Mouse (Mus musculus): ENCODE data around the gene Ppp1r11. TPM values are rescaled to one million over a fixed set of nuclear protein-coding genes. Genes with fewer than 3 reads are reported as not detected.
"Not testable (repeated sequence)": the region's sequence is repeated elsewhere in the genome, so short reads cannot be mapped to it uniquely, and the experiment has no call there.

The Ppp1r11 gene
- 111 and 122 TPM in 2 replicates for polyA plus RNA-seq (2016; fragmentation: Nextera tagmentation; extraction: Ambion mirVana)

- Histone ChIP-seq H3K27me3 (peaks cover 17% of the 10 kb centered on the region), H3K4me3 (peak within 1 kb of the TSS; percentile 73), H3K9me3 (no peaks in the 10 kb centered on the region), H3K27ac (peak within 1 kb of the TSS; percentile 70; the same call in 1 of the 2 replicates), H3K36me3 (peaks cover 16% of the 10 kb centered on the region), H3K4me1 (0 out of 2 replicates have a peak, but pooled peaks cover 5% of the 10 kb centered on the region), H3K9ac (peak within 1 kb of the TSS; percentile 68), H3K4me2 (replicated peaks) (peak within 1 kb of the TSS; percentile 77)
- peak; percentile 95 for ATAC-seq (ENCODE audit: insufficient number of reproducible peaks, insufficient read depth, low FRiP score, low TSS enrichment)
- WGBS, result 3% methylated on average over 36 of the region's 36 CpGs
Measured at GRCm38 (mm10) chr17:36950981-36951947, at the start of gene Ppp1r11. Gene Ppp1r11, minus strand, starts transcription at chr17:36951741.

- Histone ChIP-seq H3K9ac (no peak within 1 kb of the TSS), H3K9me3 (no peaks in the 10 kb centered on the region)
Measured at GRCm38 (mm10) chr17:37000863-37001262, 49.3 kb upstream of the Ppp1r11 start, which contains the start of gene Zfp57. Gene Zfp57, plus strand, starts transcription at chr17:37001163.

GRCm38 (mm10) chr17:36998477-36998876 lies 46.9 kb upstream of the Ppp1r11 start:
- H3K9ac ChIP-seq, result no peak overlapping the region
- no peak overlapping the region for H3K4me2 ChIP-seq (replicated peaks)
- no peak overlapping the region for H3K4me3 ChIP-seq
- no peak for ATAC-seq (ENCODE audit: insufficient number of reproducible peaks, insufficient read depth, low FRiP score, low TSS enrichment)
- no peaks in the 10 kb centered on the region for H3K9me3 ChIP-seq
- H3K27ac ChIP-seq, result no peak overlapping the region
- 0 out of 2 replicates have a peak, but pooled peaks cover 2% of the 10 kb centered on the region for H3K4me1 ChIP-seq
- 59% methylated on average over 2 of the region's 2 CpGs for WGBS
- no peaks in the 10 kb centered on the region for H3K36me3 ChIP-seq
- no peaks in the 10 kb centered on the region for H3K27me3 ChIP-seq

More at GRCm38 (mm10) chr17:37000863-37001262, 49.3 kb upstream of the Ppp1r11 start, which contains the start of gene Zfp57:
- WGBS, result 96% methylated on average over 7 of the region's 7 CpGs
- Histone ChIP-seq H3K4me1 (0 out of 2 replicates have a peak, but pooled peaks cover 8% of the 10 kb centered on the region), H3K4me2 (replicated peaks) (peak within 1 kb of the TSS; percentile 78), H3K36me3 (peaks cover 14% of the 10 kb centered on the region), H3K27ac (0 out of 2 replicates have a peak within 1 kb of the TSS, but pooled peaks have one; percentile 23), H3K4me3 (peak within 1 kb of the TSS; percentile 72), H3K27me3 (no peaks in the 10 kb centered on the region)
- no peak for ATAC-seq (ENCODE audit: insufficient number of reproducible peaks, insufficient read depth, low FRiP score, low TSS enrichment)

- no peaks in the 10 kb centered on the region for H3K9me3 ChIP-seq
- no peak overlapping the region for H3K4me3 ChIP-seq
- no peaks in the 10 kb centered on the region for H3K36me3 ChIP-seq
- H3K4me1 ChIP-seq, result 0 out of 2 replicates have a peak, but pooled peaks cover 2% of the 10 kb centered on the region
- no peak overlapping the region for H3K9ac ChIP-seq
- WGBS, result 26% methylated on average over 7 of the region's 7 CpGs
- no peaks in the 10 kb centered on the region for H3K27me3 ChIP-seq
- no peak overlapping the region for H3K4me2 ChIP-seq (replicated peaks)
- no peak overlapping the region for H3K27ac ChIP-seq
- no peak for ATAC-seq (ENCODE audit: insufficient number of reproducible peaks, insufficient read depth, low FRiP score, low TSS enrichment)
Measured at GRCm38 (mm10) chr17:36997033-36997735, 45.6 kb upstream of the Ppp1r11 start.

- 59% methylated on average over 3 of the region's 3 CpGs for WGBS
- no peak overlapping the region for H3K4me2 ChIP-seq (replicated peaks)
- ATAC-seq (ENCODE audit: insufficient number of reproducible peaks, insufficient read depth, low FRiP score, low TSS enrichment), result no peak
Measured at GRCm38 (mm10) chr17:36995448-36995847, 43.9 kb upstream of the Ppp1r11 start.

GRCm38 (mm10) chr17:36994528-36994927 lies 43.0 kb upstream of the Ppp1r11 start:
- whole genome bisulfite sequencing, result 80% methylated on average over 2 of the region's 2 CpGs
- Histone ChIP-seq H3K9me3 (no peaks in the 10 kb centered on the region), H3K27ac (no peak overlapping the region), H3K4me2 (replicated peaks) (no peak overlapping the region), H3K36me3 (no peaks in the 10 kb centered on the region), H3K27me3 (peaks cover under 1% of the 10 kb centered on the region; the same call in 1 of the 2 replicates), H3K4me3 (no peak overlapping the region), H3K9ac (no peak overlapping the region), H3K4me1 (0 out of 2 replicates have a peak, but pooled peaks cover 2% of the 10 kb centered on the region)
- ATAC-seq (ENCODE audit: insufficient number of reproducible peaks, insufficient read depth, low FRiP score, low TSS enrichment), result no peak

More at GRCm38 (mm10) chr17:36995448-36995847, 43.9 kb upstream of the Ppp1r11 start:
- Histone ChIP-seq H3K9me3 (no peaks in the 10 kb centered on the region), H3K27ac (no peak overlapping the region), H3K4me3 (no peak overlapping the region), H3K4me1 (0 out of 2 replicates have a peak, but pooled peaks cover 2% of the 10 kb centered on the region), H3K27me3 (no peaks in the 10 kb centered on the region), H3K9ac (no peak overlapping the region), H3K36me3 (no peaks in the 10 kb centered on the region)

- Histone ChIP-seq H3K9ac (no peak overlapping the region), H3K27me3 (peaks cover 7% of the 10 kb centered on the region), H3K9me3 (no peaks in the 10 kb centered on the region), H3K27ac (no peak overlapping the region), H3K4me2 (replicated peaks) (no peak overlapping the region), H3K4me1 (0 out of 2 replicates have a peak, but pooled peaks cover 2% of the 10 kb centered on the region), H3K4me3 (no peak overlapping the region), H3K36me3 (no peaks in the 10 kb centered on the region)
- no peak for ATAC-seq (ENCODE audit: insufficient number of reproducible peaks, insufficient read depth, low FRiP score, low TSS enrichment)
- WGBS, result 76% methylated on average over 4 of the region's 4 CpGs
Measured at GRCm38 (mm10) chr17:36993770-36994325, 42.3 kb upstream of the Ppp1r11 start.

GRCm38 (mm10) chr17:36992336-36993104 lies 41.0 kb upstream of the Ppp1r11 start:
- H3K4me2 ChIP-seq (replicated peaks), result no peak overlapping the region
- H3K27me3 ChIP-seq, result peaks cover 20% of the 10 kb centered on the region
- H3K4me1 ChIP-seq, result peaks cover 6% of the 10 kb centered on the region; the same call in 1 of the 2 replicates
- no peaks in the 10 kb centered on the region for H3K9me3 ChIP-seq
- H3K36me3 ChIP-seq, result no peaks in the 10 kb centered on the region
- H3K4me3 ChIP-seq, result no peak overlapping the region
- WGBS, result 68% methylated on average over 3 of the region's 3 CpGs
- H3K27ac ChIP-seq, result no peak overlapping the region
- no peak overlapping the region for H3K9ac ChIP-seq
- no peak for ATAC-seq (ENCODE audit: insufficient number of reproducible peaks, insufficient read depth, low FRiP score, low TSS enrichment)

GRCm38 (mm10) chr17:36990630-36991029 lies 39.1 kb upstream of the Ppp1r11 start:
- H3K36me3 ChIP-seq; ATAC-seq (ENCODE audit: insufficient number of reproducible peaks, insufficient read depth, low FRiP score, low TSS enrichment); H3K9me3 ChIP-seq; H3K27ac ChIP-seq; H3K4me2 ChIP-seq (replicated peaks); H3K4me3 ChIP-seq; H3K4me1 ChIP-seq; H3K9ac ChIP-seq: not testable (repeated sequence)
- H3K27me3 ChIP-seq, result peaks cover 29% of the 10 kb centered on the region
- WGBS, result 82% methylated on average over 6 of the region's 6 CpGs

GRCm38 (mm10) chr17:36989437-36989836 lies 37.9 kb upstream of the Ppp1r11 start, which contains the start of gene H2-M5:
Gene H2-M5, minus strand, starts transcription at chr17:36989537.
- 20% methylated on average over 5 of the region's 5 CpGs for WGBS
- no peak for ATAC-seq (ENCODE audit: insufficient number of reproducible peaks, insufficient read depth, low FRiP score, low TSS enrichment)
- peak within 1 kb of the TSS; percentile 36 for H3K4me2 ChIP-seq (replicated peaks)
- H3K4me1 ChIP-seq, result peaks cover 4% of the 10 kb centered on the region; the same call in 1 of the 2 replicates
- no peak within 1 kb of the TSS for H3K9ac ChIP-seq
- peak within 1 kb of the TSS; percentile 21 for H3K4me3 ChIP-seq
- H3K36me3 ChIP-seq, result no peaks in the 10 kb centered on the region
- peaks cover 29% of the 10 kb centered on the region for H3K27me3 ChIP-seq
- no peak within 1 kb of the TSS for H3K27ac ChIP-seq
- H3K9me3 ChIP-seq, result no peaks in the 10 kb centered on the region

Measured in embryonic facial prominence, embryonic 12.5 days (tissue).